Mouse (Mus musculus) cortical plate, adult 2 months (tissue): Measurements from ENCODE around the gene Rpl37. TPM values are rescaled to one million over a fixed set of nuclear protein-coding genes. Genes with fewer than 3 reads are reported as not detected.

Source experiments
- H3K27ac ChIP-seq: fragments of 200-500 bp; 2 replicates; pipeline ENCODE4 v1.5.1; 2012; ENCODE audit warnings: low read length, control low read depth, inconsistent platforms; ENCODE audit not compliant: insufficient read depth
- H3K4me1 ChIP-seq: fragments of 200-500 bp; 2 replicates; pipeline ENCODE4 v1.6.1; 2011; ENCODE audit warnings: low read length; ENCODE audit not compliant: control insufficient read depth, insufficient read depth
- H3K4me3 ChIP-seq: fragments of 200-500 bp; 2 replicates; pipeline ENCODE4 v1.5.1; 2011; ENCODE audit warnings: mild to moderate bottlenecking, low read length, control low read depth; ENCODE audit not compliant: insufficient read depth
- CTCF ChIP-seq: fragments of 200-500 bp; IDR thresholded peaks from 2 replicates; pipeline ENCODE4 v1.5.1; 2011; ENCODE audit warnings: mild to moderate bottlenecking, control low read depth, low read length; ENCODE audit not compliant: insufficient read depth; ENCODE audit errors: extremely low read depth
- POLR2A ChIP-seq: fragments of 200-500 bp; IDR thresholded peaks from 2 replicates; pipeline ENCODE4 v1.6.1; 2011; ENCODE audit warnings: mild to moderate bottlenecking, low read length, control low read depth; ENCODE audit not compliant: insufficient read depth; ENCODE audit errors: extremely low read depth
- polyA plus RNA-seq: library from polyadenylated mRNA; depleted of rRNA; stranded (reverse); fragments of >200 nt; gene quantifications from 2 replicates; pipeline ENCODE4 v1.2.3, GENCODE M21; 2012; rRNA removed

Rpl37 gene
- 1,229 and 1,313 TPM in 2 replicates for polyA plus RNA-seq

DNA sequence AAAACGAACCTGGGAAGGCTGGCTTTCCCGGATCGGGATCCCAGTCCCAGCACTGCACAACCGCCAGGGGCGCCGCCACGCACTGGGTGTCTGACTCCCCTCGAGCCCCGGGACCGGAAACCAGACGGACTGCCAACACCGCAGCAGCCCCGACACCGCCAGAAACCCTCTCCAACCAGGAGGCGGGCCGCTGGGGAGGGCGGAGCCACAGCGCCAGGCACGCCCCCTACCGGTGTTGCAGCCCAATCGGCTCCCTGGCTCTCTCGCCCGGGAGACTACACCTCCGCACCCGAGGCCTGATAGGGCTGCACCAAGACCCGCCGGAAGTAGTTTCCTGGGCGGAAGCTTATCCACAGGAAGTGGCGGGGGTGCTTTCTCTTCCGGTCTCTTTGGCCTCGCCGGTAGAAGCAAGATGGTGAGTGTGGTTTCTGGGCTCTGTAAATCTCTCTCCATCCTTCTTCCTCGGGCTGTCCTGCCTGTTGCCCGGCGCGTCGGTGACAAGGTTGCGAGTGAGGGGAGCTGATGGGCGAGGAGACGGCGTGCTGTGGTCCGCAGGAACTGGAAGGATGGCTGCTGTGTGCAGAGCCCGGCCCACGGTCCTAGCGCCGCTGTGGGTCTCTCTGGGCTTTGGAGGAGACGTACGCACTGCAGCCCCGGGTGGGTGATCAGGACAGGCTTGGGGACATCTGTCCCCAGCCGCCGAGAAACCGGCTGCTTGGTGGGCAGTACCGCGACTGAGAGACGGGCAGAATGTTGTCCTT is at the start of gene Rpl37:
Rpl37 (plus strand) TSS at position 376 of the 761 bp plus-strand sequence.
- Histone ChIP-seq H3K4me1 (peaks cover 3% of the 10 kb centered on the region), H3K27ac (peak within 1 kb of the TSS; percentile 41), H3K4me3 (peak within 1 kb of the TSS; percentile 78)
- TF ChIP-seq CTCF (peak; percentile 18; the same call in 1 of the 2 replicates), POLR2A (peak; percentile 77)

DNA sequence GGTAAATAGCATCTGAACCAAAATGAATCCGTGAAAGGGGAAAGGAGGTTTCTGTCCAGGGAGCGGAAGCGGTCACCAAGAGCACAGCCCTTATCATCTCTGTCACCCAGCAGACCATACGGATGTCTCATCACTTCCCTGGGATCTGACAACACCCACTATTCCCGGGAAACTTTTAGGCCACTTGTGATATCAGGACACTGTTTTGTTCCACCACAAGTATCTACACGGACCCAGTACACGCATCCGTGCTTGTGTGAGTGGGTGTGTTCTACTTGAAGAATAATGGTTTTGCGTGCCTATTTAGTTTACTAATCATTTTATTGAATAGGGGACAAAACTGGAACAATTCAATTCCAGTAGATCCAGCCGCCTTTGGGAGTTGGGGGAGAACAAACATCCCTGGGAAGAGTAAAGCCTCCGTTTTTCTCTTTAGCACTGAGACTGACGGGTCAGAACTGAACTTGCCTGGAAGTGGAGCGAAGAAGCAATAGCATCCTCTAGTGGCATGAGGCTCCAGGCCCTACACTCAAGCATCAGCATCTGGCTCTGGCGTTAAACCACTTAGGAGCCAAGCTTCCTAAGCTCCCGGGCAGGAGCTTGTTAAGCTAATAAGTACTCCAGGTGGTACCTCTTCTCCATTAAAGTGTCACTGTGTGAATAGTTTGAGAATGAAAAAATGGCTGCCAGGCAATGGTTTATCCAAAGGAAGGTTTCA is 47.5 kb upstream of the Rpl37 start:
- TF ChIP-seq CTCF (peak; percentile 96), POLR2A (no peak)

DNA sequence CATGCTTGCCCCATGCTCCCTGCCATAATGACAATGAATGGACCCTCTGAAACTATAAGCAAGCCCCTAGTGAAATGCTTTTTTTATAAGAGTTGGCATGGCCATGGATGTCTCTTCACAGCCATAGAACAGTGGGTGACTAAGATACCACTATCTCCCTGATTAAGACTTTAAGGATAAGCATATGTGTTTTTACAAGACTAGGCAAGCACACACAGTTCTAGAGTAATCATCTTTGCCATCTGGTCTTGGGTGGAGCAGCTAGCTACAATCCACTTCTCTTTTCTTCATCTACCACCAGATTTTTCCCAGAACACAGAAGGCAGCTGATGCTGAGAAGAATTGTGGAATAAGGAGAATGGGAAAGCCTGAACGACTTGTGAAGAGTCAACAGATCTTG is 35.2 kb upstream of the Rpl37 start:
- Histone ChIP-seq H3K27ac (no peak overlapping the region), H3K4me1 (no peaks in the 10 kb centered on the region), H3K4me3 (no peak overlapping the region)
- TF ChIP-seq CTCF (no peak), POLR2A (no peak)

More for the DNA sequence above, 47.5 kb upstream of the Rpl37 start:
- no peak overlapping the region for H3K4me3 ChIP-seq
- H3K4me1 ChIP-seq: no peaks in the 10 kb centered on the region
- H3K27ac ChIP-seq: no peak overlapping the region

DNA sequence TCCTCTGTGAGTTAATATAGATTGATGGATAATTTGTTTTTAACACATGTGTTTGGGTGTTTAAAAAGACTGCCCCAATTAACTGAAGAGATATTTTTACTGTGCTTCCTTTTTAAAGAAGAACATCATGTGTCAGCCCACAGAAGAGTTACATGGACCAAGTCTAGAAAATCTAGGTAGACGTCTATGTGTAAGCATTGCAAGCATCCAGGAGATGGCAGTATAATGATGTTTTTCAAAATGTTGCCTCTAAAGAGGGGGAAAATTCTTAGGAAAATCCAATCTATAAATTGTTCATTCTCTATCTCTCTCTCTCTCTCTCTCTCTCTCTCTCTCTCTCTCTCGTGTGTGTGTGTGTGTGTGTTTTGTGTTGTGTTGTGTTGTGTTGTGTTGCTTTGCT is 30.3 kb upstream of the Rpl37 start:
- TF ChIP-seq CTCF (no peak), POLR2A (no peak)
- no peak overlapping the region for H3K27ac ChIP-seq
- H3K4me1 ChIP-seq: no peaks in the 10 kb centered on the region
- H3K4me3 ChIP-seq: no peak overlapping the region

DNA sequence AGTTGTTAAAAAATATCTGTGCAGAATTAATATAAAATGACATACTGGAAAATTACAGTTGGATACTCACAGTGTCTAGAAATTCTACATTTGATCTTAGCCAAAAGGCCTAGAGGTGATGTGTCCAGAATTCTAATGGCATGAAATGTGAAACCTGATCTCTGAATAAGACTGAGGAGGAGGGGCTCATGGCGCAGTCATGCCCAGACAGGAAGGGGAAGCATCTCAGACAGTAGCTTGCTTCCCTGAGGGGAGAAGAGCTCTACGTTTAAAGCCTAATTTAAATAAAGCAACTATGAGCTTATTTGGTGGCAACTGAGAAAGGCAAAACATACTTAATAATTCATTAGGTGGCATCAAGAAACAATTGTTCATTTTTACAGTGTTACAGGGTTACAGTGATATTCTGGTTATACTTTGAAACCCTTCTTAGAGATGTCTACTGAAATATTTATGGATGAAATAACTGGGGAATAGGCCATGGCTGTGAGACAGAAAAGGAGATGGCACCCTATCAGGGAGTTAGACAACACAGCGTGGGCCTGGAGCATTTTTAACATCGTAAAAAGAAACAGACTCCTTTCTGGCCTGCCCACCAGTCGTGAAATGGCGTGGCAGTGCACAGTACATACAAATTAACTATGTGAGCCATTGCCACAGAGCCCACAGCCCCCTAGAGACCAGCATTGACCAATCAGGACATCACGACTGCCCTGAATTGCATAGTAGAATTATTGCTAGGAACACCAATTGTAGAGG is 27.4 kb upstream of the Rpl37 start:
- H3K4me1 ChIP-seq: no peaks in the 10 kb centered on the region
- TF ChIP-seq POLR2A (no peak), CTCF (no peak)
- no peak overlapping the region for H3K27ac ChIP-seq
- no peak overlapping the region for H3K4me3 ChIP-seq

DNA sequence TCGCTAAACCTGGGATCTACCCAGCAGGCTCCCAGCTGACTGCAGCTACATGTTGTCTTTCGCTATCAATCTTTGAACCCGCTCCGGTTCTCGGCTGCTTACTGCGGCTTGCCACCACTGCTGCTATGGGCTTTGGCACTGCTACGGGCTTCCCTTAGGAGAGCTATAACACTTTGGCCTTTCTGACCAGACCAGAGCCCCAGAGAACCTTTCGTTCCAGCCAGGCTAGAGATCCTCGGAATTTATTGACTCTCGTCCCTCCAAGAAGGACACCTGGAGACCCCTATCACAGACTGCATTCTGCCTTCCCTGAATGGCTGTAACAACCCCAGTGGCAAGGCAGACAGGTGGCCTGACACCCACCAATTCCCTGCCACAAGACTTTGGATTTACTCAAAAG is 26.3 kb upstream of the Rpl37 start:
- H3K27ac ChIP-seq: no peak overlapping the region
- no peak overlapping the region for H3K4me3 ChIP-seq
- no peak for TF ChIP-seq POLR2A
- TF ChIP-seq CTCF: no peak
- no peaks in the 10 kb centered on the region for H3K4me1 ChIP-seq

DNA sequence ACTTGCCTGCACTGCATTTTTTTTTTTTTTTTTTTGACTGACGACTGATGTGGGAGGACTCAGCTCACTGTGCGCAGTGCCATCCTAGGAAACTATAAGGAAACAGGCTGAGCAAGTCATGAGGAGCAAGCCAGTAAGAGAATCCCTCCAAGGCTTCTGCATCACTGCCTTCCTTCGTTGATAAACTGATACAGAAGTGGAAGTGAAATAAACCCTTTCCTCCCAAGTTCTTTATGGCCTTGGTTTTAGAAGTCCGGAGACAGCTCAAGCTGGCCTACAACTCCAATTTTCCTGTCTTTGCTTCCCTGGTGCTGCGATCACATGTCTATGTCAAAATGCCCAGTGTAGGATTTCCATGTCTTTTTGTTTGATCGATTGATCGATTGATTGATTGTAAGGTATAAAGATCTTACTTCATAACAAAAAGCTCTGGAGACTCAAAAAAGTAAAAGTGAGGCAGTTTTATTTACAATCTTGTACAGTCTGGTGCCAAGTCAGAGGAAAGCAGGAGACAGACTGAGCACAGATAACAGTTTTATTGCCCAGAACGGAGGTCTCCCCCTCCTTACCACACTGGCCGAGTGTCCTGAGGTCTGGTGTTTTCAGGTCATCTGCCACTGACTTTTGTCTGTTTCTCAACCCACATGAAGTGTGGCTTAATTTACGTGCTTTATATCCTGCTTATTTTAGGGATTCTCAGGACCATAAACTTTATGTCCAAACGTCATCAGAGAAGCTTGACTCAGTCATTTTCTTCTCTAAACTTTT is 20.7 kb upstream of the Rpl37 start:
- no peaks in the 10 kb centered on the region for H3K4me1 ChIP-seq
- H3K27ac ChIP-seq: no peak overlapping the region
- TF ChIP-seq CTCF (no peak), POLR2A (no peak)
- H3K4me3 ChIP-seq: no peak overlapping the region

DNA sequence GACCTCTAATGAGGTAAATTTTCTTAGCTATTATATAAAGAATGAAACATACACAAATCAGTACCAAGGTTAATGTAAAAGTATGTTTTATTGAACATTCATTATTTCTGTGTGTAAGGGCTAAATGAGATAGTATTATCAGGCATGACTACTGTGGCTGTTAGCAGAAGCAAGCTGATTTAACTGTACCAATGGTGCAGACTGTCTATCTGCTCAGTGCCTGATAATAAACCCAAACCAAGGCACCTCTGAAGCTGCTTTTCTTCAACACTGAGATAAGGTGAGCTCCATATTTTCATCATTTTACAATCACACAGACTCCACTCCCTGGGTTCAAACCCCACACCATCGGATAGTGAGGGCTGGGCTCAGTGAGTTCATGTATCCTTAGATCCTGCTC is 19.1 kb upstream of the Rpl37 start:
- Histone ChIP-seq H3K4me1 (no peaks in the 10 kb centered on the region), H3K4me3 (no peak overlapping the region), H3K27ac (no peak overlapping the region)
- TF ChIP-seq POLR2A: no peak
- TF ChIP-seq CTCF: no peak

DNA sequence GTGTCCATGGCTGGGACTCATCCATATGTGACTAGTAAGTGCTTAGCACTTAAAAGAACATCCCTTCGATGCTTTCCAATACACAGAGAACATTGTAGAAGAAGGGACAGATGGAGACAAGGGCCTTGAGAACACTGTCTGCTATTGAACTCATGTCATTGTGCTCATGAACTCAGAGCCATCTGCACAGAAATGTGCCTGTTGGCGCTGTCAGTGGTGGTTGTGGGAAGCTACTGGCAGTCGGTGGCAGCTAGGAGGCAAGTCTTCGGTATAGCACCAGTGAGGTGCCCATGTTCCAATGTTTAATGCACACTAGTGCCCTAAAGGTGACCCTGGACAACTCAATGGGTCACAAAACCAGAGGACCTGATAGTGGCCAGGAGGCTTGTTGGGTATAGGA is 14.1 kb upstream of the Rpl37 start:
- no peak overlapping the region for H3K27ac ChIP-seq
- no peak overlapping the region for H3K4me3 ChIP-seq
- no peaks in the 10 kb centered on the region for H3K4me1 ChIP-seq
- TF ChIP-seq POLR2A: no peak
- TF ChIP-seq CTCF: no peak
